Mouse (Mus musculus): ENCODE data around the gene Opa1. TPM values are rescaled to one million over a fixed set of nuclear protein-coding genes. Genes with fewer than 3 reads are reported as not detected.

The Opa1 gene
- polyA plus RNA-seq (2012; rRNA removed), result 30.8 and 41.2 TPM in 2 replicates

DNA sequence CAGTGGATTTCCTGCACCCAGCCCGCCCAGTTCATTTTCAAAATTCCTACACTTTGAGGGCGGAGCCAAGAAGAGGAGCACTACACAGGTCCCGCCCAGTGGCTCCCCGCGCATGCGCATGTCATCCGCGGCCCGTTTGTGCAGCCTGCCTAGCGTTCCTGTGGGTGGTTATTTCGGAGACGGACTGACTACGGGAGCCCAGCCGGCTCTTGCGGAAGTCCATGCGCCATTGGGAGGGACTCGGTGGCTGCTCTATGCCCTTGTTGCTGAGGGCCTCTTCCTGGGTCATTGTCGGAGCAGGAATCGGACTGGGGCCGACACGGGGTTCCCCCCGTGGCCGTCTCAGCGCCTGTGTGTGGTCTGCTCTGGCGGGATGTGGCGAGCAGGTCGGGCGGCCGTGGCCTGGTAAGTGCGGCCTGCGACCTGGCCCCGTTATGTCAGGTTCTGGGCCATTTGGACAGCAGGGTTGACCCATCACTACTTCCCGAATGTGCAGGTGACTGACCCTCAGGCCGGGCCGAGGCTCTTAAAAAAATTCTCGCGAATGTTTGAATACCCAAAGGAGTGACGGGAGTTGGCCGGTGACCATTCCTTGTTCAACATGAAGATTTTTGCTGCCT lies at the start of gene Opa1:
Gene Opa1, plus strand, starts transcription at position 168 of the 620 bp plus-strand sequence.
- DNase-seq (ENCODE audit: low read depth), result peak; percentile 98

DNA sequence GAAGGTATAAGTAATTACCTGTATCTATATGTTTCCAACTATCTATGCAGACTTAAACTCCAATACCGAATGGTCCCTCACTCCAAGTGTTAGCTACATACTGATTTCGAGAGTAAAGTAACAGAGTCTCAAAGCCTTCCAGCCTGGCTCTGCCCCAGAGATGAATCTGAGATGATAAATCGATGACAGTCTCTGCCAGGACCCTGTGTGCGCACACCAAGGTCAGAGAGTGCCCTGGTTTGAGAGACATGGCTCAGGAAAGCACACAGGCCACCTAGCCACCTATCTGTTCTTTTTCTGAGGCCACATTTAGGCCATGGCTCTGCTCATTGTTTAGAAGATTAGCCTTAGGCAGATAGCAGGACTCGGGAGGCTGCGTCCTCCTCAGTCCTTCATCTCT lies 45.5 kb upstream of the Opa1 start:
- TF ChIP-seq CTCF (IDR thresholded peaks at IDR 0.05; ENCODE audit: borderline replicate concordance, extremely low read depth, insufficient read depth, insufficient read length) (no peak), POLR2A (IDR thresholded peaks at IDR 0.05; ENCODE audit: borderline replicate concordance, extremely low read depth, insufficient read depth, insufficient read length, poor library complexity, severe bottlenecking) (no peak)
- DNase-seq (ENCODE audit: low read depth), result no peak

More for the DNA sequence above, at the start of gene Opa1:
- TF ChIP-seq POLR2A (IDR thresholded peaks at IDR 0.05; ENCODE audit: borderline replicate concordance, extremely low read depth, insufficient read depth, insufficient read length, poor library complexity, severe bottlenecking), result peak; percentile 76; the same call in 1 of the 2 replicates
- TF ChIP-seq CTCF (IDR thresholded peaks at IDR 0.05; ENCODE audit: borderline replicate concordance, extremely low read depth, insufficient read depth, insufficient read length), result no peak

DNA sequence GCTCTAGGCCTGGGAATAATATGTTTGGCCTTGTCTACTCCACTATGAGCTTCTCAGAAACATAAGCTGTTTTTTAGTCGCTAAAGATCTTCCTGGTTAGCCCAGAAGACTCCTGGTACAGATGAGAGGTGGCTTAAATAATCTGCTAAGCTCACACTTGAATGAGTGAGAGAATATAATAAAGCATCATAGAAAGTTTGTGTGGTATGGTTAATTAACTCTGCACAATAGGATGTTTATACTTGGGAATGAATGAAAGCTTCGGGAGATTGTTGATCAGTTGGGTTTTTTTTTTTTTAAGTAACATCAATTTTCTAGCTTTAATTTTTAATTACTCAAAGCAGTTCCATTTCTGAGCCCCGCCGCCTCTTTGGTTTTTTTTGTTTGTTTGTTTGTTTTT lies 43.3 kb upstream of the Opa1 start:
- DNase-seq (ENCODE audit: low read depth), result no peak
- no peak for TF ChIP-seq CTCF (IDR thresholded peaks at IDR 0.05; ENCODE audit: borderline replicate concordance, extremely low read depth, insufficient read depth, insufficient read length)
- TF ChIP-seq POLR2A (IDR thresholded peaks at IDR 0.05; ENCODE audit: borderline replicate concordance, extremely low read depth, insufficient read depth, insufficient read length, poor library complexity, severe bottlenecking), result no peak

DNA sequence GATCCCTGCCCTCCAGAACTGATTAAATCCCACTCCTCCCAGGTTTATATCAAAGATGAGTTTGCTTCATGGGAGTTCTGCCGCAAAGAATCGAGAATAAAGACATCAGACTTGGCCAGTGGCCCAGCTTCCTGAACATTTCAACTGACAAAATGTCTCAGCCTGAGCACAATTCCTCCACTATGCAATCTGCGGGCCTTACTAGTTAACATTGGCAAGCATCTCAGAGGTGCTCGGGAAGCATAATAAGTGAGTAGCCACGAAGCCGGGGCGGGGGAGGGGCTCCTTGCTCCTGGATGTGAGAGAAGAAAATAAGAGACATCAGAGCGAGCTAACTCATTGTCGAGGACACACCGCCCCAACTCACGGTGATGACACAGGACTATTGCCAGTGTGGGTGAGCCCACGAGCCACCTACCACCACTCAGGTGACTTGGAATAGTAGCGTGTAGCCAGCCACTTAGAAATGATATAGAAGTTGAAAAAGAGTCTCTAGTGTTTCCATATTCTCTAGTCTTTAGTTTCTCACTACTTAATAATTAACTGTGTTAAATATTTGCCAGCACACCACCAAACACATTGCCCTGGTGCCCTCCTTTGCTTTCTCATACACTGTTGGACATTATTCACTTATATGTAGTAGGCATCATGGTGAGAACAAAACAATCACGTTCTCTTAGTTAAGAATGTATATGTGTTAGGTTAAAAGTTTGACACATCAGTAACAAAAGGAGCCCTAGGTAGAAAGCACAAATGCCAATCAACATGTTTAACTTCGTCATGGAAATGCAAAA lies 42.5 kb upstream of the Opa1 start:
- DNase-seq (ENCODE audit: low read depth), result peak; percentile 88
- TF ChIP-seq CTCF (IDR thresholded peaks at IDR 0.05; ENCODE audit: borderline replicate concordance, extremely low read depth, insufficient read depth, insufficient read length) (no peak), POLR2A (IDR thresholded peaks at IDR 0.05; ENCODE audit: borderline replicate concordance, extremely low read depth, insufficient read depth, insufficient read length, poor library complexity, severe bottlenecking) (no peak)

DNA sequence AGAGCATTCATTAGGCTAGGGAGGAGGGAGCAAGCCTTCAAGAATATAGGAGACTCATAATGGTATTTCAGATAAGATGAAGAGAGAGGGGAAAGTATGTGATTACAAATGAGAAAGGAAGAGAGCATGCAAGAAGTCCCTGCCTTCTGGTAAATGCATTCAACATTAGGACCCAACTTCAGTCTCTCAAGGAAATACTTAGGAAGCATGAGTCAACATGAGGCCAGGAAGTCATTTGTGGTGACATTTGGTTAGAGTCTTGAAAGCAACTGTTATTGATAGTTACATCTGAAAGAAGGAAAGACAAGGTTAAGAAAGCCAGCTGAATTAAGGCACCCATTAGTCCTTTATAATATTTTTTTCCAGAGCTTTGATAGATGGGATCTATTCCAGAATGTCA lies 39.2 kb upstream of the Opa1 start:
- TF ChIP-seq POLR2A (IDR thresholded peaks at IDR 0.05; ENCODE audit: borderline replicate concordance, extremely low read depth, insufficient read depth, insufficient read length, poor library complexity, severe bottlenecking) (no peak), CTCF (IDR thresholded peaks at IDR 0.05; ENCODE audit: borderline replicate concordance, extremely low read depth, insufficient read depth, insufficient read length) (no peak)
- DNase-seq (ENCODE audit: low read depth), result no peak

DNA sequence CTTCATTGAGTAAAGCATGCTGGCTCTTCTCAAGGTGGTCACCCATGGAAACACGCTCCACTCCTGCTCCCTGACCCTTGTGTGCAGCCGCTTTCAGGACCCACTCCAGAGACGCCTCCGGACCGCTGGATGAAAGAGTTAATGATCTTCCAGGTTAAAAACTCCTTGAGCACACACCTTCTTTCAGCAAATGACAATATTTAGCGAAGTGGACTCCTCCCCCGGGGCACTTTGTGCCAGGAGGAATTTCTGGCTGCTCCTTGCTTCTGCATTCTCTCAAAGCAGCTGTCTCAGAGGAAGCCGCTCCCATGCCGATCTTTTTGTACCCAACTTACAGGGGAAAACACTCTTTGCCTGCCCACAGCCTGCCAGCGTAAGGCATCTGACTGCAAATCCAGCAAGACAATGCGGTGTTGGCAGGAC lies 37.9 kb upstream of the Opa1 start:
- no peak for TF ChIP-seq POLR2A (IDR thresholded peaks at IDR 0.05; ENCODE audit: borderline replicate concordance, extremely low read depth, insufficient read depth, insufficient read length, poor library complexity, severe bottlenecking)
- TF ChIP-seq CTCF (IDR thresholded peaks at IDR 0.05; ENCODE audit: borderline replicate concordance, extremely low read depth, insufficient read depth, insufficient read length), result no peak
- DNase-seq (ENCODE audit: low read depth), result peak; percentile 53

DNA sequence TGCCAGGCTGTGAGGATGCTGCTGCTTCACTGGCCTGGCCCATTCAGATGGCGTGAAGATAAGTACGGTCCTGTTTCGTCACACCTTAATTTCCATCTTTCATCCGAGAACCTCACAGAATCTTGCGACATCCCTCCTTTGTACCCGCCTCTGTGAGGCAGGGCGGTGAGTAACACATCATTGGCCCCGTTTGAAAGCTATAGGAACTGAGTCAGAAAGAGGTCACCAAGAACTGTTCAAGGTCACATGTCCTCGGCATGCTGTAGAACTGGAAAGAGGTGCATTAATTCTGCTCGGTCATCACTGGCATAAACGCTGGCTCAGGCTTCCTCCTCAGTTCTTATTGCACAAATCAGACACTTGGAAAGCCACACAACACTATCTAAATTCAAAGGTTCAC lies 34.3 kb upstream of the Opa1 start, which contains the start of gene Atp13a4:
Gene Atp13a4, minus strand, starts transcription at position 36 of the 400 bp plus-strand sequence.
- no peak for TF ChIP-seq CTCF (IDR thresholded peaks at IDR 0.05; ENCODE audit: borderline replicate concordance, extremely low read depth, insufficient read depth, insufficient read length)
- no peak for DNase-seq (ENCODE audit: low read depth)

DNA sequence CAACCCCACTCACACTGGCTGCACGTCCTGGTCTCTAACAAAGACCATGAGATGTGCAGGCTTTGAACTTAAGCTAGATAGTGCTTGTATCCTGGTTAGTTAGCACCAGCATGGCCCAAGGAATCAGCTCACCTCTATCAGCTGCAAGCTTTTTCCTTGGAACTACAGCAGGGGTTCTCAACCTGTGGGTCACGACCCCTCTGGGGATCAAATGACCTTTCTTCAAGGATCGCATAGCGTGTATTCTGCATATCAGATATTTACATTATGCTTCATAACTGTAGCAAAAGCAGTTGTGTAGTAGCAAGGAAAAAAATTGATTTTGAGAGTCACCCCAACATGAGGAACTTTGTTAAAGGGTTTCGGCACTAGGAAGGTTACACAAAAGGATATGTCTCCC lies 19.5 kb upstream of the Opa1 start:
- no peak for DNase-seq (ENCODE audit: low read depth)
- TF ChIP-seq POLR2A (IDR thresholded peaks at IDR 0.05; ENCODE audit: borderline replicate concordance, extremely low read depth, insufficient read depth, insufficient read length, poor library complexity, severe bottlenecking) (no peak), CTCF (IDR thresholded peaks at IDR 0.05; ENCODE audit: borderline replicate concordance, extremely low read depth, insufficient read depth, insufficient read length) (no peak)

DNA sequence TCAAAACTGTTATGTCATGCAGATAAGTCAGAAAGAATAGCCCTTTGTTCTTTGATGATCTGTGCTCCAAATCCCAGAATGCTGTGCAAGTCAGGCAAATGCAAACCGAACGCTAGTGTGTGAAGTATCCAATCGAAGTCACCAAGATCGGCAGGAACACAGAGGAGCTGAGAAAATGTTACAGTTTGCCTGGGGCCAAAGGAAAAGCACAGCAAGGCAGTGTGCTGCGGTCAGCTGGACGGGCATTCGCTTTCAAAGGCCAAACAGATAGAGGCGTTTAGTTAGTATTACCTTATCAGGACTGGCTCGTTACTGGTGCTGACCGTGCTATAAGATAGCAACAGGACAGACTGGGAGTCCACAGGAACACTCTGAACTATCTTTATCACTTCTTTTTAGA lies 18.7 kb upstream of the Opa1 start:
- no peak for TF ChIP-seq CTCF (IDR thresholded peaks at IDR 0.05; ENCODE audit: borderline replicate concordance, extremely low read depth, insufficient read depth, insufficient read length)
- no peak for TF ChIP-seq POLR2A (IDR thresholded peaks at IDR 0.05; ENCODE audit: borderline replicate concordance, extremely low read depth, insufficient read depth, insufficient read length, poor library complexity, severe bottlenecking)
- DNase-seq (ENCODE audit: low read depth), result peak; percentile 16

DNA sequence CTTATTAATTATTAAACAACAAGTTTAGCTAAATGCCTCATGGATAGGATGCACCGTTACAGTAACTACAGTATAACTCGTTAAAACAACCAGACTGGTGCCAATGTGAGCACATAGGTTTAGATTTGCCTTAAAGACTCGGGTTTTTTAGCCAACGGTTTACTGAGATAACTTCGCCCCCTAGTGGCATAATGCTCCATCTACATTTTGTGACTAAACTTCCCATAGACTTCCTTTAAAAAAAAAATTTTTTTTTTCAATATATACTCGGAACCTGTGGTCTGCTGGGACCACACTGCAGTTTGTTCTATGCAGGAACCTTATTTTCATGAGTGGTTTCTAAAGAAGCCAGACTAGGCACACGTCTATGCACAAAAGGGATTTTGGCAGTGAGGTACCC lies 18.3 kb upstream of the Opa1 start:
- DNase-seq (ENCODE audit: low read depth), result peak; percentile 86
- peak; percentile 56 for TF ChIP-seq CTCF (IDR thresholded peaks at IDR 0.05; ENCODE audit: borderline replicate concordance, extremely low read depth, insufficient read depth, insufficient read length)
- no peak for TF ChIP-seq POLR2A (IDR thresholded peaks at IDR 0.05; ENCODE audit: borderline replicate concordance, extremely low read depth, insufficient read depth, insufficient read length, poor library complexity, severe bottlenecking)

DNA sequence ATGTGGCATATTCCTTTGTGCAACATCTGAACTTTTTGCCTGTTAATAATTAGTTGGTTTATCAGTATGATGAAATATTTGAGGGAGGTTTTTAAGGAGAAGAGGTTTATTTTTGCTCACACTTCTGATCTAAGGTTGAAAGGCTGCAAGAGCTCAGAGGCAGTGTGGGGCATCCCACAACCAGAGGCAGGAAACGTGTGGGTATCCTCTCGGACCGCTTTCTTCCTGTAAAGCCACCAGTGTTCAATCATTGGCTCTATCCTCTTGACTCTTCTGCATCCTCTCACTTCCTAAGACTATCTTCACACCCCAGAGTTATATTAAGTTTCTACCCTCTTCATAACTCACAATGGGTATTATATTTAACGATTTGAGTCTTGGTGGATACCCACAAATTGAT lies 5.1 kb upstream of the Opa1 start:
- no peak for TF ChIP-seq CTCF (IDR thresholded peaks at IDR 0.05; ENCODE audit: borderline replicate concordance, extremely low read depth, insufficient read depth, insufficient read length)
- TF ChIP-seq POLR2A (IDR thresholded peaks at IDR 0.05; ENCODE audit: borderline replicate concordance, extremely low read depth, insufficient read depth, insufficient read length, poor library complexity, severe bottlenecking), result no peak
- DNase-seq (ENCODE audit: low read depth), result no peak

DNA sequence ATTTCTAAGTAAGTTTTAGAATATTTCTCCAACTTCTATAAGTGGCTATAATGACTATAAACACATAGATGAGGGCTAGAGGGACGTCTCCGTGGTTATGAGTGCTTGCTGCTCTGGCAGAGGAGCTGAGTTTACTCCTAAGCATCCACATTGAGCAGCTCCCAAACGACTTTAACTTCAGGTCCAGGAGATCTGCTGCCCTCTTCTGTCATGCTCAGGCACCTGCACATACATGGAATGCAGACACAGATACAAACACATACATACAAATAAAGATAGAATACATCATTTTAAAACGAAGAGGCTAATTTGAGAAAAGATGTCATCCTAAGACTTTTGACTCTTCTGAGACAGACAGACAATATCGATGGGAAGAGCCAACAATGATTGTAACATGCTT lies 3.5 kb upstream of the Opa1 start:
- DNase-seq (ENCODE audit: low read depth), result peak; percentile 79
- TF ChIP-seq CTCF (IDR thresholded peaks at IDR 0.05; ENCODE audit: borderline replicate concordance, extremely low read depth, insufficient read depth, insufficient read length) (peak; percentile 77), POLR2A (IDR thresholded peaks at IDR 0.05; ENCODE audit: borderline replicate concordance, extremely low read depth, insufficient read depth, insufficient read length, poor library complexity, severe bottlenecking) (no peak)

All from brain, embryonic 14.5 days (tissue).